Mouse (Mus musculus) adipocyte (in vitro differentiated cells): ENCODE measurements at regions not wholly inside any gene's neighbourhood (a gene's known extent, or its start where the extent isn't known, plus 50 kb on each side); places are given as distances from the start of the nearest gene placed in this dataset.
A peak's percentile ranks its signal among the peaks of the same experiment; 100 is the strongest.

Source experiments
- DNase-seq: peaks from one replicate; pipeline ENCODE4 v3.0.0-alpha.2; 2016; ENCODE audit warnings: low spot score

GRCm38 (mm10) chr8:116375758-116376157 is 129.0 kb upstream of the Dynlrb2 start:
- DNase-seq: no peak

GRCm38 (mm10) chr8:116373063-116373462 is 131.7 kb upstream of the Dynlrb2 start:
- DNase-seq: no peak

- peak; percentile 26 for DNase-seq
Measured at GRCm38 (mm10) chr8:116372574-116372973, 132.2 kb upstream of the Dynlrb2 start.

DNA sequence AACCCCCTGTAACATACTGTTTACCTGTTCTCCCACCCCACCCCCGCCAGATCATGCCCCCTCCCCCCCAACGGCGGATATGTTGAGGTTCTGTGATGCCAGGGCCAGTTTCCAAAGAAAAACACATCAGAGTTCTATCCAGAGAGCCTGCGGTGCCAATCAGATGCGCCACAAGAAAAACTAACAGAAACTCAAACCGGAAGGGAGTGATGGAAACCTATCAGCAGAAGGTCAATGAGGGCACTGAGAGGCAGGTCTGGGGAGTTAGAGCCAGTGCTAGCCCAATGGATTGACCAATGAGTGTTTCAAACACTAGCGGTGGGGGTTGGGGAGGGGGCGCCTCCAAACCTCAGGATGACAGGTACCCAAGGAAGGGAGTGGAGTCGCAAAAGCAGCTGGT is 132.7 kb upstream of the Dynlrb2 start:
- DNase-seq: no peak

GRCm38 (mm10) chr8:116367491-116367890 is 137.3 kb upstream of the Dynlrb2 start:
- DNase-seq: no peak

DNA sequence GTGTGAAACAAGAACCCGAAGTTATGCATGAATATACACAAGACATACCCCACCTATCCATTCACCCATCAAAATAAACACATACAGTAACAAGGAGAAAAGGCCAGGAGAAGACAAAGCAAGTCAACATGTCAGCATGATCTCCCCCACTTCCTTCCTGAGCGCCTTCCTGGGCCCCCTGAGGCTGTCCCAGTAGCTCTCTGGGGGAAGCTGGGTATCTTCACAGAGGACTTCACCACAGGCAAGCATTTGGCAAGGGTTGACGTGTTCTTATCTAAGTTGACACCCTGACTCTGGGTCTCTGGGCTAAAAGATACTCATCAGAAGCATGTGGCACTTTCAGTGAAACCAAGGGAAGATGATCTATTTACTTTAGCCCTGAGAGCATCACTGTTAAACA is 138.1 kb upstream of the Dynlrb2 start:
- no peak for DNase-seq

DNA sequence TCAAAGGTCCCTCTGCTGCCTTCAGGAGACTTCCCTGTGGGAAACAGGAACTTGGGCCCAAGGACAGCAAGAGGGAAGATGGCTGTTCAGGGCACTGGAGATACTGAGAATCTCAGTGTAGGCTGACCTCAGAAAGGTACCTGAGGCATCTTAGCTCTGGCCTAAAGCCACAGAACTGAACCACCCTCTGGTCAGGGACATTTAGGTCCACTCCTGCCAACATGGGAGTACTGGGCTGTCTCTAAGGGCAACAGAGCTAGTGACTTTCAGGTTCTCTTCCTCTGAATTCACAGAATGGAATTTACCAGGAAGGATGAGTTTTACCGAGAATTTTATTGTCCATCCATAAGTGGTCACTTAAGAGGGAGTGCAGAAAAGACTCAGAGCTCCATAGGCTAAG is 140.0 kb upstream of the Dynlrb2 start:
- no peak for DNase-seq

- DNase-seq: no peak
Measured at GRCm38 (mm10) chr8:116364172-116364571, 140.6 kb upstream of the Dynlrb2 start.

GRCm38 (mm10) chr8:116362351-116362750 is 142.4 kb upstream of the Dynlrb2 start:
- DNase-seq: no peak

DNA sequence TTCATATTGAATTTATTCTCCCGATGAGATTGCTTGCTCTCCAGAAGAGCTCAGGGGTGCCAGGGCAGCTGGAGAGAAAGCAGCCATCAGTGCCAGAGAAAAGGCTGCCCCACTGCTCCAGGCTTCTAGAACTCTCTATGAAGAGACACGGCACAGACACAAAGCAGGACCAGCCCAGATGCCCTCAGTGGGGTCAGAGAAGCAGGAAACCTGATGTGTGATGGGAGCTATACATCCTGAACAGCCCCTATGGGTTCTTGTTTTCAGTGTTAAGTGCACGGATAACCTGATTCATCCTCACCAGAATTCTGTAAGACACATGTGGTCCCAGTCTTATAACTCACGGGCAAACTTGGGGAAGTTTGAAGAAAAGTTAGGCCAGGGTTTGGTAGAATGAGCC is 145.0 kb upstream of the Dynlrb2 start:
- DNase-seq: no peak

DNA sequence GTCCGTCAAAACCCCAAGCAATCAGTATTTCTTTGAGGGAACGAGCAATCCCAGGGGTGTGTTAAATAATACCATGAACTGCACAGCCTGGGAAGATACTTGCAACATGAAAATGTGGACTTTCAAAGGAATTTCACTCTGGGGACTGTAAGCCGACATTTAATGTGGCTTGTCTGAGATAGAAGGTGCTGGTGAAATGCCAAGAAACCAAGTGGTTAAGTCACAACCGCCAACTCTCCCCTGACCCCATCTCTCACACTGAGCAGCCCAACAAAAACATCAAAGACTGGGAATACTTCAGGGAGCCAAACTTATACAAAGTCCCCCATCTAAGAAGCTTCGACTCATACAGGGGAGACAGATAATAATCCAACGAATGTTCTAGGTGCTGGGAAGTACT is 150.0 kb upstream of the Dynlrb2 start:
- no peak for DNase-seq

DNA sequence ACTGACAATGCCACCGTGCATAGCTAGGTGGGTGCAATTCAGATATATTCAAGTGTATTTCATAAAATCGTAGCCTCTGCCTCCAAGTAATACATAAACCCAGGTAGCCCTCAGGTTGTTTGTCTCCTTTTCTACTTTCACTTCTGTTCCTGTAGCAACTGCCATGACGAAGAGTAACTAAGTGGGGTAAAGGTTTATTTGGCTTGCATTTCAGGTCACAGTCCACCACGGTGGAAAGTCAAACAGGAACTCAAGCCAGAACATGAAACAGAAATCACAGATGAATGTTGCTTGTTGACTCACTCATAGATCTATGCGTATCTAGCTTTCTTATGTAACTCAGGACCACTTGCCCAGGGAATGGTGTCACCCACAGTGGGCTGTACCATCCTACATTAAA is 150.9 kb upstream of the Dynlrb2 start:
- no peak for DNase-seq

- DNase-seq: no peak
Measured at GRCm38 (mm10) chr8:116352635-116353034, 152.1 kb upstream of the Dynlrb2 start.

DNA sequence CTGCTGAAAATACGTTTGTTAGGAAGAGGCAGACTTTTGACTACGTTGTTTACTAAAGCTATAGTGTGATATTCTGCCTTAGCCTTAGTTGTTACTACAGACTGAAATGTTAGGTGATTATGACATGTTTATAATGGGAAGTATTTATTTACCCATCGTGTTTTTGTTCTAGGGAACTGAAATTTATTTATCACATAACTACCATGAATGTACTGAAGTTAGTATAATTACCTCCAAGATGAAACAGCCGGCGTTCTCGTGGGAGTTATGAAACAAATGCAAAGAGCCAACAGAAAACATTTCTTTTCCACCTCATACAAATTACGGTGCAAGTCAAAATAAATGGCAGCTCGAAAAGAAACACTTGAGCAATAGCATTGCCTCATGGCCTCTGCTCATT is 155.8 kb upstream of the Dynlrb2 start:
- no peak for DNase-seq

GRCm38 (mm10) chr8:116346990-116347389 is 157.8 kb upstream of the Dynlrb2 start:
- DNase-seq: no peak

DNA sequence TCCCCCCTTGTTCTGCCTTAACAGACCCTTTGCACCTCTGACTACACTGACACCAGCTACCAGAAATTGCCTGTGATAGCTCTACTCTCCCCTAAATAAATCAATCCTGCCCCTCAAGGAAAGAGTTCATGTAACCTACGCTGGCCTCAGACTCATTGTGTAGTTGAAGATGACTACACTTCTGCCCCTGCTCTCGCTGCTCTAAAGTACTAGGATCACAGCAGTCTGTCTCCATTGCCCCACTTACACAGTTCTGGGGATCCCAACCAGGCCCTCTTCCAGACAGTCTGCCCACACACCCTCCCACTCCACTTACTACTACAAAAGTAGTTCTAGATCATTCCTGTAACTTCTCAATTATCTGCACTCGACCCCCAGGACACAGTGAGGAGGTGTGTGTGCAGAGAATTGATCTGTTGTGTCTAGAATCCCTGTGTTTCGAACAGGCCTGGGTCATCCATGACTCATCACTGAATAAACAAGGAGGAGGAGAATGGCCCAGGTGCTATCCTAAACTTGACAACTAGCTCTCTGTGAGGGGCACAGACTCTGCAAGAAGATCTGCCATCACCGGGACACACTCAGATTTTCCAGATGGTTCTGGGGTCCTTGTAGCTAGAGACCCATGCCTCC is 160.1 kb upstream of the Dynlrb2 start:
- DNase-seq: no peak

DNA sequence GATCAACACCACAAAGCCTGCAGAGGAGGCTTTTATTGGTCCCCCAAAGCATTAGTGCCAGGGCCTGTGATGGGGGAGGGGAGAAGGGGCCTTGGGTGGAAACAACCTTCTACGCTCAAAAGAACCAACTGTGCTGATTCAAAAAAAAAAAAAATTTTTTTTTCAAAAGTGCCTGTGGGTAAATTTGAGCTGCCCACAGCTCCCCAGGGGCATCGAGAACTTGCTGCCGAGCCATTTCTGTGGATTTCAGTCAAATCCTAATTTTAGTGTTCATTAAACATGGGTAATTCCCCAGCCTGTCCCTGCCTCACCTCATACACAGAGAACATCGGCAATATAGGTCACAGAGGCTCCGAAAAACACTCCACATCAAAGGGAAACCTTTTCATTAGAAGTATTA is 161.2 kb upstream of the Dynlrb2 start:
- DNase-seq: no peak

- DNase-seq: no peak
Measured at GRCm38 (mm10) chr8:116334772-116335171, 170.0 kb upstream of the Dynlrb2 start.

- no peak for DNase-seq
Measured at GRCm38 (mm10) chr8:116334101-116334500, 170.7 kb upstream of the Dynlrb2 start.

DNA sequence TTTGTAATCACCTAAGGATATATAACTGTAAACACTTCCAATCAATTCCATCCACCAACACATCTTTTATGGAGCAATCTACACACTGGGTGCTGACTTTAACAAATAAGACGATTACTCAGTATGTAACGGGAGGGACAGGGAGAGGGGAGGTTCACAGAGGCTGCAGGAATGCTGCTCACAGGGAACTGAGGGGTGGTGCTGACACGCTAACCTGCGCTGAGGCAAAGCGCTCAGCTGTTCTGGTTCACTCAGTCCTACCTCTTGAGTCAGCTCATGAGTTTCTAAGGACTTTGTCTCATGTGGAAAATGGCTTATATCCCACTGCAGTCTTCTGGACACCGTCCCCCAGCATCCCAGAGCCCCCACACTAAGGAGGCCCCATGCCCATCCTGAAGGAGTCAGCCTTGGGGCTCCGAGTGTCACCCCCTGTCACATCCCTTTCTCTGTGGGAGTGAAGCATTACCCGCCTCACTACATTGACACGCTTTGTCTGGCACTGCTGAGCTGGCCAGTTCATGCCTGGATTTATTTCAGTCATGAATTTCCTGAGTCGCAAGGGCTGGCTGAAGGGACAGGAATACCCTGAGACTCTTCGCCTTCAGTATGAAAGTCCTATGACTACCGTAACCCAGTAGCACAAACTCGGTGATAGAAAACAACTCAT is 184.6 kb upstream of the Dynlrb2 start:
- no peak for DNase-seq

- no peak for DNase-seq
Measured at GRCm38 (mm10) chr8:116315410-116315809, 189.4 kb upstream of the Dynlrb2 start.

DNA sequence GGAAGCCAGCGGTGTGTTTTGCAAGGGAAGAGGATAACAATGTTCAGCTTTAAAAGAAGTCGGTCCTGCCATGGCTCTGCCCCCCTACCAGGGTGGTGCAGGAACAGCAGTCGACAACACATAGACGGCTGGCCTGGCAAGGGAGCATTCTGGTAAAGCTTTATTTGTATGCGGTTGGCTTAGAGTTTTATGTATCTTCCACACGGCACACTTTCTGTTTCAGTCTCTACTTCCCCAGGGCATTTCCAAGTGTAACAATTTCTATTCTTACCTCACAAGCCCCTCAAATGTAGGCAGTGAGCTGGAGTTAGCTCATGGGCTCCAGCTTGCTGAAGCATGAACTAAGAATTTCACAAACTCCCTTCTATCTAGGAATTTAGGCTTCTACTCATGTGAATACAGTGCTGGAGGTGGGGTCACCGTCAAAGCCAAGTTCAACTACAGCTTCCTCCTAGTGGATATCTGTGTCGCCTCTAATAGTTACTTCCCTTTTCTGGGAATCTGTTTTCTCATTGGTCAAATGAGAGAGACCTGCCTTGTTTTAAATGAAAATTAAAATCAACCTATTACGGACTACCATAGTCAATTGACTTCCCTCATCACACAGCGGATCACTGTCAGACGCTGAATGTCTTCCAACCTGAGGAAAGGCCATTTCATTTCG is 190.2 kb upstream of the Dynlrb2 start:
- no peak for DNase-seq

DNA sequence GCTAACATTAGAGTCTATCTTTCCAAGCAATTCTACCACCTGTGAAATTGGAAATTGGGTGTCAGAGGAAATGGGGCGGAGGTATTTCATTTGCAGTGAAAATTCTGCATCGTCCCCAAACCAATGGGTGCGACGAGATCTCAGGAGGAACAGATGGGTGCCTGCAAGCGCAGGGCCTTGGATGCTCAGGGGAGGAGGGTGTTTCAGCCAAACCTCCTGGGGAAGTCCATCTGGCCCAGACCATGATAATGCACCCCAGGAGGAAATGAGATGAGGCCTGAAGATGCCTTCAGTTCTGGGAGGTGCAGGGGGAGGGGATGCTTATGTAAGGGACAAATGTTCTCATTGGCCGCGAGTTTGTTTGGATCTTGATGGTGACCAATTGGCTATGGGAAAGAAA is 205.9 kb upstream of the Dynlrb2 start:
- no peak for DNase-seq
